Mouse (Mus musculus) gastrocnemius, postnatal 14 days (tissue): Measurements from ENCODE around the gene Tle1. TPM values are rescaled to one million over a fixed set of nuclear protein-coding genes. Genes with fewer than 3 reads are reported as not detected.

Experiments used
- DNase-seq: peaks from one replicate; pipeline ENCODE4 v3.0.0; 2021; ENCODE audit warnings: mixed read lengths
- intact Hi-C: fragments of 180-260 bp; cut with DNase I; formaldehyde crosslinking; loops from one replicate; pipeline ENCODE4 v1.15.1; 2025; ENCODE audit warnings: low total_unique reads
- total RNA-seq, 2 experiments: library from RNA; stranded (reverse); gene quantifications; 2 replicates each; pipeline ENCODE4 v1.2.3; 2021

Tle1 gene
- total RNA-seq, 2 experiments from 2014 or later = 17.7 to 25.1 TPM

DNA sequence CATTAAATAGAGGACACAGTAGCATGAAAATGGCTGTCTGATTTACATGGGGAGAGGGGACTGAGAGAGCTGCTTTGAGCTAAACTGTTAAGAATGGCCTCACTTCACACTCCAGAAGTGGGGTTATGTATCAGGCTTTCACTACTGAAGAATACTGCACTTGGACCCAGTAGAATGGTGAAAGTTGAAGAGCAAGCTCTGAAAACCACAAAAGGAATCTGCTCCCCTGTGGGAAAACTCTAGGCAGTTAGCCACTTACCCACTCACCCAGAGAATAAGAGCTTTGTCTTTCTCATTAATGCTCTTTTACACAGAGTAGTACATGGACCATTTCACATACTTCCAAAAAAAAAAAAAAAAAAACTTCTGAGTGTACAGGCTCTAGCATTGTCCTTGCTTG lies 95.0 kb downstream of the Tle1 start:
- DNase-seq = no peak
- intact Hi-C loops = no loop called here

DNA sequence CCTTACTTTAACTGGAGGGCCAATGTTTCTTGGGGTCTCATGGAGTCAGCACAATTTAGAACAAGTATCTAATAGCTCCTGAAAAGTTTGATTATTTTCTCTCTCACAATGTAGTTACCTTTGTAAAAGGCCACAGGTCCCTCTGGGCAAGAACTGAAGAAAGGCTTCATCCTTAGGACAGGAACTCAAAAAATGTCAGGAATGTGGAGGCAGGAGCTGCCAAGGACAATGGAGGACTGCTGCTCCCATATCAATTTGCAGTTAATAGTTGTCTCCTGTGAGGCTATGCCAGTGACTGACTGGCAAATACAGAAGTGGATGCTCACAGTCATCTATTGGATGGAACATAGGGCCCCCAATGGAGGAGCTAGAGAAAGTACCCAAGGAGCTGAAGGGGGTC lies 96.5 kb downstream of the Tle1 start:
- no peak for DNase-seq
- intact Hi-C loops = no loop called here

DNA sequence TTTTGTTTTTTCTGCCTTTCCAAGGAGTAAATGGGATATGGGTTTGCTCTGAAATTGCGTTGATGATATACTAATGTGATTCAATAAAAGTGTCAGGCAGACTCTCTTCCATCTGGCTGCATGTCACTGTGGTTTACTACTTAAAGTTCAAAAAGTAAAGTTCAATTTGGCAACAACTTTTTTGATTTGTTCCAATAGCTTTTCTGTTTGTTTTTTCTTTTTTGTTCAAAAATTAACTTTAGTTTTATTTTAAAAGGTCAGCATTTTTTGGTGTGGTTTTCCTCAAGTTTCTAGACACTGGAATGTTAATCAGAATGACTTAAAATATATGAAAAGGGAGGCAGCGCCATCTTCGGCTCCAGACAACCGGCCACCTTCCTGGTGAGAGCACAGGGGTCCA lies 112.9 kb downstream of the Tle1 start:
- intact Hi-C loops = no loop called here
- no peak for DNase-seq

DNA sequence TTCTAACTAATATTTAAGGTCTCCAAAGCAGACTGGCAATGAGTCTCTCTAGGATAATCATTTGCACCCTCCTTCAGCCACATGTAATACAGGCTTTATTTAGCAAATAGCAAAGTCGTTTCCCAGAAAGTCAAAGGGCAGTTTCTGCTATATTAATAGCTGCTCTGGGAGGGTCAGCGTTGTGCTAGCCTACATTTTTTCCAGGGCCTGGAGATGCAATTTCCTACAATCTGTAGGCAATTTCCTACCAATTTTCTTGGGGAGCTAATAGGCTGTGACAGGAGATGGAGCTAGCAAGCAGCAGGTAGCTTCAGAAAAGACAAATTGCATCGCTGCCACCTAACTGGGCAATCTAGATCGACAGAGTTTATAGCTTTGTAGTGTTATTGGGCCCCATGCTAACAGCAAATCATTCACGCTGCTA lies 131.6 kb downstream of the Tle1 start:
- intact Hi-C loops = no loop called here
- no peak for DNase-seq

DNA sequence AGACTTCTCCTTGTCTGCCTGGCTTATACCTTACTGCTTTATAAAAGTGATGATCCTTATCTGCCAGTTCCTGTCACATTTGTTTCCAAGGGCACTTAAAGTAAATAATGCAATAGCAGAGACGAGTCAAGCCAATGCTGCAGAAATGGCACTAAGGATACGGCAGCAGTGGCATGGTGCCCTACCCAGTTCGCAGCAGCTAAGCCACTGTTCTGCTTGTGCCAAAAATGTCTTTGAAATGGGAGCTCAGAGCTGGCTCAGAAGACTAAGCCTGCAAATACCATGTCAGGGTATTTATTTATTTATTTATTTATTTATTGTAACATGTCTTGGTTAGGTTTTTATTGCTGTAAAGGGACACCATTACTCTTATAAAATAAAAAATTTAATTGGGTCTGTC lies 132.8 kb downstream of the Tle1 start:
- DNase-seq = peak; percentile 29
- intact Hi-C loops = no loop called here
